Mouse (Mus musculus): ENCODE measurements around the gene Mdh1. TPM values are rescaled to one million over a fixed set of nuclear protein-coding genes. Genes with fewer than 3 reads are reported as not detected.
A peak's percentile ranks its signal among the peaks of the same experiment; 100 is the strongest.

Mdh1 gene
- 709 and 759 TPM in 2 replicates for polyA plus RNA-seq (2015; fragmentation: Nextera tagmentation; extraction: Ambion mirVana)

DNA sequence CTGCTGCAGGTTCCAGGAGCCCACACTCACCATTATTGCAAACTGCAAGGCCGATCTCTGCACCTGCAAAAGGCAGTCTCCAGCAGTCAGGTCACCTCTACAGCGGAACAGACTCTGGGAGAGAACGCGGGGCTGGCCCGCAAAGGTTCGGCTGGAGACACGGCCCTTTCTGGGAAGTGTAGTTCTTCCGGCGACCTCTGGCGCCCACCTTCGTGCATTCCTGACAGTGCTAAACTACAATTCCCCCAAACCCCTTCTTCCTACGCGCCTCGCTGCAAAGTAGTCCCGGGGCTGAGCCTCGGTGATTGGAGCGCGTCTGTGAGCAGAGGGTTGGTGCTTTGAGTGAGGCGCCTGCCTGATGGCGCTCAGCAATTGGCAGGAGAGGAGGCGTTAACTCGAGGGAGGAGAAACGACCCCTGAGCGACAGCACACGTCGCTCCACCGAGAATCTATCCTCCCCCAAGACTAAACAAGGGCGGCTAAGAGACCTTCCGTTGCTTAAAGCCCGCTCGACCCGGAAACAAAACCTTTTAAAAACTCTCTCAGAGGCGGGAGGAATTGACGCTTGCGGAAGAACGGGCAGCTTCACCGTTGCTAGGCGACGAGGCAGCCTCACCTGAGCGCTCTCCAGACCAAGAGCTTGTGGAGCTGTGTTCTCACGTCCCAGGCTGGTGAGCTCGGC, at the start of gene Mdh1, which contains the start of gene Wdpcp:
Gene Mdh1 (minus strand): TSS at position 668 of the 682 bp plus-strand sequence.
Gene Wdpcp (plus strand): TSS at position 536 of the 682 bp plus-strand sequence.
- H3K9me3 ChIP-seq (ENCODE audit: control insufficient read depth, low read length) = no peaks in the 10 kb centered on the region
- under 1% methylated on average over 42 of the region's 42 CpGs for WGBS
- H3K4me1 ChIP-seq (ENCODE audit: control insufficient read depth, insufficient read depth, low read length) = peaks cover 19% of the 10 kb centered on the region
- peak within 1 kb of the TSS; percentile 67 for H3K4me2 ChIP-seq (ENCODE audit: low read depth, low read length)
- H3K27me3 ChIP-seq (replicated peaks; ENCODE audit: control insufficient read depth, insufficient read depth, low read length) = no peaks in the 10 kb centered on the region
- peak; percentile 99 for ATAC-seq
- H3K36me3 ChIP-seq (ENCODE audit: control insufficient read depth, insufficient read depth, low read length) = no peaks in the 10 kb centered on the region
- peak within 1 kb of the TSS; percentile 83 for H3K4me3 ChIP-seq (ENCODE audit: low read length)
- H3K27ac ChIP-seq (ENCODE audit: low read length) = peak within 1 kb of the TSS; percentile 87
- H3K9ac ChIP-seq (ENCODE audit: low read depth, low read length) = peak within 1 kb of the TSS; percentile 80

DNA sequence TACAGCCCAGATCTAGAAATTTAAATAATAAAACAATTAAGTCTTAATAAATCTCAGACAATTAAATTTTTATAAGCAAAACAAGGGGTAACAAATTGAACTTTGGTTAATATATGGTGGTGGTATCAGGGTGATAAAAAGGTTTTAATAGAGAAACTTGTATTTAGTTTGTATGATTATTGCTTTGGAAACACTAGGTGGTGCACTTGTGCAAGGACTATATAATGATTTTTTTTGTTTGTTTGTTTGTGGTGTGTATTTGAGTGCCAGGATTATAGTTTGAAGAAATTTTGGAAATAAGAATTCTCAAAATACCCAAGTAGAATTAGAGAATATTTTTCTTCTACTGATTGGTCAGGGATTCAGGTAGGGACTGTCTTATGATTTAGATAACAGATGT, 43.7 kb upstream of the Mdh1 start:
- H3K4me1 ChIP-seq (ENCODE audit: control insufficient read depth, insufficient read depth, low read length) = no peaks in the 10 kb centered on the region
- H3K36me3 ChIP-seq (ENCODE audit: control insufficient read depth, insufficient read depth, low read length) = no peaks in the 10 kb centered on the region
- H3K27me3 ChIP-seq (replicated peaks; ENCODE audit: control insufficient read depth, insufficient read depth, low read length) = no peaks in the 10 kb centered on the region
- no peak overlapping the region for H3K27ac ChIP-seq (ENCODE audit: low read length)
- no peak overlapping the region for H3K4me3 ChIP-seq (ENCODE audit: low read length)
- no peak overlapping the region for H3K4me2 ChIP-seq (ENCODE audit: low read depth, low read length)
- H3K9me3 ChIP-seq (ENCODE audit: control insufficient read depth, low read length) = no peaks in the 10 kb centered on the region
- no peak for ATAC-seq
- H3K9ac ChIP-seq (ENCODE audit: low read depth, low read length) = no peak overlapping the region

DNA sequence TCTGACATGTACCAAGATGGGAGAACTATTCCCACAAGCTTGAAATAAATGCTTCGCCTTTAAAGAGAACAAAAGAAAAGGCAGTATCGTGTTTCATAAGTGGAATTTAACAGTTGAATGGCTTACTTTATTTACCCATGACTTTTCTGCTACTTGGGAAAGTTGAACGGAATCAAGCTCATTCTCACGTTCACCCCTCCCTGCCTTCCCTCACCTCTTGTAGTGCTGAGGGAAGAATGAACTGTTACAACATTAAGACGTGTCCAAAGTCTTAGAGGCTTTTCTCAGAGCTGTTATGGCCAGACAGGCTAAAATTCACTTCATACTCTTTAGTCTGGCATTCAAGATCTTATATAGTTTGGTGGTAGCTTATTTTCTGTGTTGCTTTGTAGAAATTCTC, 30.3 kb upstream of the Mdh1 start:
- H3K27ac ChIP-seq (ENCODE audit: low read length) = no peak overlapping the region
- H3K9ac ChIP-seq (ENCODE audit: low read depth, low read length) = no peak overlapping the region
- H3K4me3 ChIP-seq (ENCODE audit: low read length) = no peak overlapping the region
- H3K4me1 ChIP-seq (ENCODE audit: control insufficient read depth, insufficient read depth, low read length) = no peaks in the 10 kb centered on the region
- no peak for ATAC-seq
- 70% methylated on average over 5 of the region's 5 CpGs for WGBS
- H3K4me2 ChIP-seq (ENCODE audit: low read depth, low read length) = no peak overlapping the region
- H3K9me3 ChIP-seq (ENCODE audit: control insufficient read depth, low read length) = no peaks in the 10 kb centered on the region
- no peaks in the 10 kb centered on the region for H3K36me3 ChIP-seq (ENCODE audit: control insufficient read depth, insufficient read depth, low read length)
- H3K27me3 ChIP-seq (replicated peaks; ENCODE audit: control insufficient read depth, insufficient read depth, low read length) = no peaks in the 10 kb centered on the region

DNA sequence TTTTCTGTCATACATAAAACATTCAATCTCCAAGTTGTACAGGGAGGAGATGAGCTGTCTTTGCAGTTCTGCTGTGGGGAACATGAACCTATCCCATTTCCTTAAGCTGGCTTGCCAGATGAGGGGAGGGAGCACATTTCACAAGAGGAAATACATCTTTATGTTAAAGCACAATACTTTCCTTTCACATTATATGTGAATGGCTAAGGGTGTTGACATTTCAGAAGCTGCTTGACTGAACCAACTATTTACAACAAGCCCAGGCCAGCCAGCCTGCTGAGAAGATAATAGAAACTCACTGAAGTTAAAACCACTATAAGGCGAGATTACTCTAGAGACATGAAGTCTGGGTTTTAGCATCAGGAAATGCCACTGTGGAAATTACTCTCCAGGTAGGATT, 11.1 kb upstream of the Mdh1 start:
- Histone ChIP-seq H3K36me3 (ENCODE audit: control insufficient read depth, insufficient read depth, low read length) (no peaks in the 10 kb centered on the region), H3K4me1 (ENCODE audit: control insufficient read depth, insufficient read depth, low read length) (no peaks in the 10 kb centered on the region), H3K4me3 (ENCODE audit: low read length) (no peak overlapping the region), H3K4me2 (ENCODE audit: low read depth, low read length) (no peak overlapping the region), H3K27me3 (replicated peaks; ENCODE audit: control insufficient read depth, insufficient read depth, low read length) (no peaks in the 10 kb centered on the region), H3K9ac (ENCODE audit: low read depth, low read length) (no peak overlapping the region), H3K27ac (ENCODE audit: low read length) (no peak overlapping the region), H3K9me3 (ENCODE audit: control insufficient read depth, low read length) (no peaks in the 10 kb centered on the region)
- ATAC-seq = no peak
- WGBS = 57% methylated on average over 1 of the region's 1 CpGs

DNA sequence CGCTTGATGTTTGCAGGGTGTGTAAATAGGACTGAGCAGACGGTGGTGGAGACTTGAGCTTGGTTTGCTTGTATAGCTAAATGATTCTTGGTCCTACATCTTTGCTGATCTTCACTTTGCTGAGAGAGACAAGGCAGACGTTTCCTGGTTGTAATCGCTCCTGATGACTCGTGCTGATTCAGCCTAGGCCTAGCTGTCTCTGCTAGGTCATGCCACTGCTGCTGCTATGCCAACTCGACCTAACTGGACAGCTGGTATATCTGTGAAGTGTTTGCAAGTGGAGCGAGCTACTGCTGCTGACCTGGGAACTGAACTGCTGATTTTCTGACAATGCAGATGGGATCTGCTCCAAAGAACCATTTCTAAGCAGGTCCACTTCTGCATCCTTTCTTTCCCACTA, 9.3 kb upstream of the Mdh1 start:
- Histone ChIP-seq H3K36me3 (ENCODE audit: control insufficient read depth, insufficient read depth, low read length) (no peaks in the 10 kb centered on the region), H3K4me2 (ENCODE audit: low read depth, low read length) (no peak overlapping the region), H3K4me1 (ENCODE audit: control insufficient read depth, insufficient read depth, low read length) (no peaks in the 10 kb centered on the region), H3K27ac (ENCODE audit: low read length) (no peak overlapping the region), H3K4me3 (ENCODE audit: low read length) (no peak overlapping the region), H3K9me3 (ENCODE audit: control insufficient read depth, low read length) (no peaks in the 10 kb centered on the region), H3K27me3 (replicated peaks; ENCODE audit: control insufficient read depth, insufficient read depth, low read length) (no peaks in the 10 kb centered on the region), H3K9ac (ENCODE audit: low read depth, low read length) (no peak overlapping the region)
- ATAC-seq = no peak
- 68% methylated on average over 7 of the region's 7 CpGs for WGBS

DNA sequence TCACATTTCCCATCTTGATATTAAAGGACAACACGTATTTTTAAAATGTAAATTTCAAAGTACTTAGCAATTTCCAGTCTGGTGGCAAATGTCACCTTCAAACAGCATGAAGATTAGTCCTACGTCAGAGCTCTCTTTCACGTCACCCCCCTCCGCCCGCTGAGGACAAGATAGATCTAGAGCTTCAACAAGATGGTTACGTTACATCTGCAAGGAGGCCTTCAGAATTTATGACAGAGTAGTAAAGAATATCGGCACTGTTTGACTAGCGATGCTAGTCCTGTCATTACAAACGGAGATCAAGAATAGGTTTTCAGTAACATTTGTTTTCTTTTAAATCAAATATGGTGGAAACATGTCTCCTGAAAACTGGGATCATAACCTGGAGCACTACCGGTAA, 1.2 kb downstream of the Mdh1 start:
- H3K9me3 ChIP-seq (ENCODE audit: control insufficient read depth, low read length) = no peaks in the 10 kb centered on the region
- H3K27ac ChIP-seq (ENCODE audit: low read length) = peak overlapping the region; percentile 87
- WGBS = 5% methylated on average over 10 of the region's 10 CpGs
- H3K4me3 ChIP-seq (ENCODE audit: low read length) = peak overlapping the region; percentile 83
- peaks cover 3% of the 10 kb centered on the region; the same call in 1 of the 2 replicates for H3K36me3 ChIP-seq (ENCODE audit: control insufficient read depth, insufficient read depth, low read length)
- no peak for ATAC-seq
- H3K27me3 ChIP-seq (replicated peaks; ENCODE audit: control insufficient read depth, insufficient read depth, low read length) = no peaks in the 10 kb centered on the region
- peaks cover 19% of the 10 kb centered on the region for H3K4me1 ChIP-seq (ENCODE audit: control insufficient read depth, insufficient read depth, low read length)
- H3K4me2 ChIP-seq (ENCODE audit: low read depth, low read length) = peak overlapping the region; percentile 66
- H3K9ac ChIP-seq (ENCODE audit: low read depth, low read length) = peak overlapping the region; percentile 80

DNA sequence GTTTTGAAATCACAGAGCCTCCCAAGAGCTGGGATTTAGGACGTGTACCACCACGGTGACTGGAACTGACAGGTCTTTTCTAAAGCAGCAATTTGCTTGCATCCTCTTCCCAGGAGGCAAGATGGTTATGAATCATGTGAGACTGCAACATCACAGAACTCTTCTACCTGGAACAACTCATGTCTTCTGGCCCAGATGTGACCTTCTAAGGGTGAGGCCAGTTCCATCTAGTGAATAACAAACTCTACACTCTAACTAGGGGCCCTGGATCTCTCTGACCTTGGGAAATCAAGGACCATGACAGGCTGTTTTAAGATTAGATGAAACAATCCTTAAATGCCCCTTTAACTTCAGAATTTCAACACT, 2.1 kb downstream of the Mdh1 start:
- H3K4me2 ChIP-seq (ENCODE audit: low read depth, low read length) = peak overlapping the region; percentile 9; the same call in 1 of the 2 replicates
- peaks cover 19% of the 10 kb centered on the region for H3K4me1 ChIP-seq (ENCODE audit: control insufficient read depth, insufficient read depth, low read length)
- H3K9ac ChIP-seq (ENCODE audit: low read depth, low read length) = 0 out of 2 replicates have a peak overlapping the region, but pooled peaks have one; percentile 20
- peaks cover 3% of the 10 kb centered on the region; the same call in 1 of the 2 replicates for H3K36me3 ChIP-seq (ENCODE audit: control insufficient read depth, insufficient read depth, low read length)
- no peaks in the 10 kb centered on the region for H3K9me3 ChIP-seq (ENCODE audit: control insufficient read depth, low read length)
- H3K27ac ChIP-seq (ENCODE audit: low read length) = no peak overlapping the region
- H3K4me3 ChIP-seq (ENCODE audit: low read length) = no peak overlapping the region
- WGBS = 74% methylated on average over 2 of the region's 2 CpGs
- ATAC-seq = no peak
- H3K27me3 ChIP-seq (replicated peaks; ENCODE audit: control insufficient read depth, insufficient read depth, low read length) = no peaks in the 10 kb centered on the region

DNA sequence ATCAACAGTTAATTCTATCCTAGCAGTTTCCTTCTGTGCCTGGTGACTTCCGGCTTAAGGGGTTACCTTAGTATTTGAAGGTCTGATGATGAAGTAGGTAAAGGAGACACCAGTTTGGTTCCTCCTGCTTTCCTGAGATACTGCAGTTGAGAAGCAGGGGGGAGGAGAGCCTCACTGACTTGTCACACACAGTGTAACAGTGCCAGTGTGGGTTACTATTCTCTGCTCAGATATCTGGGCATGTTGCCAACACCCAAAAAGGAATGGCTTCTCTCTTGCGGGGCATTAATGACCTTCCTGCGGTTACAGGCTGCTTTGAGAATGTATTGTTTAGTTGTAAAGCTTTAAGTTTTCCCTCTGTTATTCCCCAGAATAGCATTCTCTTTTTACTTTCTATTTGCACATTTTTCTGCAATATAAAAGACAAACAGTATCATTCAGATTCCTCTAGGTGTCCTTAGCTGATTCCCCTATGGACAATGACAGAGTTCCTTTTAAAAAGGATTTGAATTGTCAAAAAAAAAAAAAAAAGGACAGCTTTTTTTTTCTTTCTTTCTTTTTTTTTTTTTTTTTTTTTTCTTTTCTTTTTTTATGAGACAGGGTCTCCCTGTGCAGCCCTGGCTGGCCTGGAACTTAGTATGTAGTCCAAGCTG, 2.6 kb downstream of the Mdh1 start:
- WGBS = 38% methylated on average over 3 of the region's 3 CpGs
- Histone ChIP-seq H3K9me3 (ENCODE audit: control insufficient read depth, low read length) (no peaks in the 10 kb centered on the region), H3K9ac (ENCODE audit: low read depth, low read length) (peak overlapping the region; percentile 33; the same call in 1 of the 2 replicates), H3K27me3 (replicated peaks; ENCODE audit: control insufficient read depth, insufficient read depth, low read length) (no peaks in the 10 kb centered on the region), H3K27ac (ENCODE audit: low read length) (peak overlapping the region; percentile 57; the same call in 1 of the 2 replicates), H3K4me1 (ENCODE audit: control insufficient read depth, insufficient read depth, low read length) (peaks cover 19% of the 10 kb centered on the region), H3K4me3 (ENCODE audit: low read length) (no peak overlapping the region), H3K36me3 (ENCODE audit: control insufficient read depth, insufficient read depth, low read length) (peaks cover 3% of the 10 kb centered on the region; the same call in 1 of the 2 replicates), H3K4me2 (ENCODE audit: low read depth, low read length) (peak overlapping the region; percentile 32)
- ATAC-seq = no peak

DNA sequence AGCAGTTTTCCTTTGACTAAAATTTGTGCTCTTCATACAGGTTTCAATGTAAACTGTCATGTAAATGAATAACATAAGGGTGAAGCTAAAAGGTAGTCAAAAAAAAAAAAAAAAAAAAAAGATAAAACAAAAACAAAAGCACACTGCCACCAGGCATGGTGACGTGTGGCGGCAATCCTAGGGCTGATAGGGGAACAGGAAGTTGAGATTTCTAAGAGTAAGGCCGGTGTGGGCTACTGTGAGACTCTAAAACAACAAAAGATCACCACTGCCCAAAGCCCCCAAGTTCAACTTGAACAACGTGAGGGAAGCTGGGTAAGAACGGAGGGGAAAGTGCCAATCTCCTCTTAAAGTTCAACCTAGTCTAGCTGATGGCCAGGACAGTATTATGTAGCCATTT, 3.2 kb downstream of the Mdh1 start:
- Histone ChIP-seq H3K9me3 (ENCODE audit: control insufficient read depth, low read length) (no peaks in the 10 kb centered on the region), H3K27me3 (replicated peaks; ENCODE audit: control insufficient read depth, insufficient read depth, low read length) (no peaks in the 10 kb centered on the region), H3K9ac (ENCODE audit: low read depth, low read length) (0 out of 2 replicates have a peak overlapping the region, but pooled peaks have one; percentile 33), H3K36me3 (ENCODE audit: control insufficient read depth, insufficient read depth, low read length) (peaks cover 3% of the 10 kb centered on the region; the same call in 1 of the 2 replicates), H3K27ac (ENCODE audit: low read length) (peak overlapping the region; percentile 57; the same call in 1 of the 2 replicates), H3K4me2 (ENCODE audit: low read depth, low read length) (peak overlapping the region; percentile 32), H3K4me1 (ENCODE audit: control insufficient read depth, insufficient read depth, low read length) (peaks cover 19% of the 10 kb centered on the region), H3K4me3 (ENCODE audit: low read length) (no peak overlapping the region)
- WGBS = 47% methylated on average over 5 of the region's 5 CpGs
- no peak for ATAC-seq
